Mouse (Mus musculus): ENCODE results near the gene Dcst1. TPM values are rescaled to one million over a fixed set of nuclear protein-coding genes. Genes with fewer than 3 reads are reported as not detected.

The Dcst1 gene
- total RNA-seq, 2 experiments from 2014 or later = 0.28 TPM; not detected in 1

GRCm38 (mm10) chr3:89315930-89316831 is 48.9 kb downstream of the Dcst1 start:
- H3K27ac ChIP-seq = peak overlapping the region; percentile 41
- 0 out of 2 replicates have a peak overlapping the region, but pooled peaks have one; percentile 1 for H3K4me3 ChIP-seq
- intact Hi-C loops (cut with DNase I) = loop anchor here (1.0 to 5.0 kb wide), 4 partner anchors 23 to 541 kb away; no protein-coding TSS in a partner anchor
- DNase-seq (ENCODE audit: extremely low spot score in 1 of 2, low spot score in 2 of 2) = no peak
- no peak; the same call in 1 of the 2 replicates for TF ChIP-seq CTCF (IDR thresholded peaks at IDR 0.05)

GRCm38 (mm10) chr3:89315195-89315929 is 49.7 kb downstream of the Dcst1 start:
- TF ChIP-seq CTCF (IDR thresholded peaks at IDR 0.05) = peak; percentile 95
- Histone ChIP-seq H3K27ac (peak overlapping the region; percentile 80), H3K4me3 (peak overlapping the region; percentile 33)
- DNase-seq (ENCODE audit: extremely low spot score in 1 of 2, low spot score in 2 of 2) = peak; percentile 81 to 87
- intact Hi-C loops (cut with DNase I) = loop anchor here (5.0 kb wide), 2 partner anchors 172 to 542 kb away; no protein-coding TSS in a partner anchor

GRCm38 (mm10) chr3:89314791-89315190 is 50.3 kb downstream of the Dcst1 start:
- intact Hi-C loops (cut with DNase I) = loop anchor here (5.0 kb wide), 2 partner anchors 173 to 543 kb away; no protein-coding TSS in a partner anchor
- peak overlapping the region; percentile 80 for H3K27ac ChIP-seq

GRCm38 (mm10) chr3:89314340-89314739 is 50.7 kb downstream of the Dcst1 start:
- H3K27ac ChIP-seq = peak overlapping the region; percentile 80
- no peak for TF ChIP-seq CTCF (IDR thresholded peaks at IDR 0.05)
- intact Hi-C loops (cut with DNase I) = no loop called here
- DNase-seq (ENCODE audit: extremely low spot score in 1 of 2, low spot score in 2 of 2) = no peak
- H3K4me3 ChIP-seq = no peak overlapping the region

More at GRCm38 (mm10) chr3:89314791-89315190, 50.3 kb downstream of the Dcst1 start:
- TF ChIP-seq CTCF (IDR thresholded peaks at IDR 0.05) = no peak
- no peak for DNase-seq (ENCODE audit: extremely low spot score in 1 of 2, low spot score in 2 of 2)
- H3K4me3 ChIP-seq = no peak overlapping the region; the same call in 1 of the 2 replicates

- intact Hi-C loops (cut with DNase I) = loop anchor here (2.0 kb wide), 1 partner anchor 57 kb away; no protein-coding TSS in a partner anchor
- peak; percentile 43 to 56 for DNase-seq (ENCODE audit: extremely low spot score in 1 of 2, low spot score in 2 of 2)
- no peak overlapping the region for H3K4me3 ChIP-seq
- no peak overlapping the region for H3K27ac ChIP-seq
- peak; percentile 80 for TF ChIP-seq CTCF (IDR thresholded peaks at IDR 0.05)
Observed at GRCm38 (mm10) chr3:89308089-89308488, 57.0 kb downstream of the Dcst1 start.

GRCm38 (mm10) chr3:89305551-89306325 is 59.3 kb downstream of the Dcst1 start:
- no peak for DNase-seq (ENCODE audit: extremely low spot score in 1 of 2, low spot score in 2 of 2)
- no peak overlapping the region for H3K4me3 ChIP-seq
- no peak overlapping the region for H3K27ac ChIP-seq
- no peak for TF ChIP-seq CTCF (IDR thresholded peaks at IDR 0.05)
- intact Hi-C loops (cut with DNase I) = no loop called here

- no peak for DNase-seq (ENCODE audit: extremely low spot score in 1 of 2, low spot score in 2 of 2)
- Histone ChIP-seq H3K4me3 (no peak overlapping the region), H3K27ac (no peak overlapping the region)
- no peak for TF ChIP-seq CTCF (IDR thresholded peaks at IDR 0.05)
- intact Hi-C loops (cut with DNase I) = no loop called here
Observed at GRCm38 (mm10) chr3:89305105-89305504, 59.9 kb downstream of the Dcst1 start.

GRCm38 (mm10) chr3:89304440-89304839 is 60.6 kb downstream of the Dcst1 start:
- TF ChIP-seq CTCF (IDR thresholded peaks at IDR 0.05) = no peak
- no peak overlapping the region for H3K4me3 ChIP-seq
- H3K27ac ChIP-seq = no peak overlapping the region
- intact Hi-C loops (cut with DNase I) = no loop called here
- DNase-seq (ENCODE audit: extremely low spot score in 1 of 2, low spot score in 2 of 2) = no peak

GRCm38 (mm10) chr3:89300514-89300913 is 64.5 kb downstream of the Dcst1 start:
- peak; percentile 7 for TF ChIP-seq CTCF (IDR thresholded peaks at IDR 0.05)
- Histone ChIP-seq H3K27ac (no peak overlapping the region), H3K4me3 (no peak overlapping the region)
- intact Hi-C loops (cut with DNase I) = no loop called here
- DNase-seq (ENCODE audit: extremely low spot score in 1 of 2, low spot score in 2 of 2) = no peak

Other genes with a start within 250 kb of the Dcst1 start
- gene Pklr, start 229.1 kb downstream of the Dcst1 start, total RNA-seq (2021) = not detected
- 10 to 100 TPM; 14.9 to 20.9 TPM for gene Hcn3, start 205.1 kb downstream of the Dcst1 start, total RNA-seq (2021)
- gene Clk2, start 200.5 kb downstream of the Dcst1 start, total RNA-seq (2021) = 10 to 100 TPM; 45.6 to 46.3 TPM
- 10 to 100 TPM; 64.0 to 64.7 TPM for gene Scamp3, start 187.8 kb downstream of the Dcst1 start, total RNA-seq (2021)
- gene Fam189b, start 182.1 kb downstream of the Dcst1 start, total RNA-seq (2021) = 10 to 100 TPM; 56.9 to 60.4 TPM
- 10 to 100 TPM; 64.9 to 66.8 TPM for gene Gba, start 162.3 kb downstream of the Dcst1 start, total RNA-seq (2021)
- 10 to 100 TPM; 21.2 to 21.9 TPM for gene Thbs3, start 150.1 kb downstream of the Dcst1 start, total RNA-seq (2021)
- gene Mtx1, start 138.2 kb downstream of the Dcst1 start, total RNA-seq (2021) = 10 to 100 TPM; 96.2 to 99.9 TPM
- gene Muc1, start 136.2 kb downstream of the Dcst1 start, total RNA-seq (2021) = under 1 TPM; 0.29 to 0.33 TPM
- gene Krtcap2, start 119.3 kb downstream of the Dcst1 start, total RNA-seq (2021) = 10 to 100 TPM; 63.2 to 71.4 TPM
- gene Trim46, start 118.9 kb downstream of the Dcst1 start, total RNA-seq (2021) = 10 to 100 TPM; 82.8 to 85.1 TPM
- 10 to 100 TPM; 50.9 to 53.1 TPM for gene Dpm3, start 105.9 kb downstream of the Dcst1 start, total RNA-seq (2021)
- gene Slc50a1, start 94.7 kb downstream of the Dcst1 start, total RNA-seq (2021) = 10 to 100 TPM; 36.0 to 38.6 TPM
- gene Efna1, start 84.1 kb downstream of the Dcst1 start, total RNA-seq (2021) = 1 to 10 TPM; 5.5 to 5.9 TPM
- gene Efna3, start 42.3 kb downstream of the Dcst1 start, total RNA-seq (2021) = 10 to 100 TPM; 49.3 to 55.0 TPM
- gene Efna4, start 27.2 kb downstream of the Dcst1 start, total RNA-seq (2021) = under 1 TPM in 1 of 2 experiments, not detected in 1; 0.21 TPM
- gene Adam15, start 15.3 kb downstream of the Dcst1 start, total RNA-seq (2021) = 100 to 1,000 TPM; 106 to 115 TPM
- gene Dcst2, start 3.3 kb downstream of the Dcst1 start, total RNA-seq (2021) = under 1 TPM; 0.29 to 0.40 TPM
- gene Zbtb7b, start 29.5 kb upstream of the Dcst1 start, total RNA-seq (2021) = 10 to 100 TPM; 12.4 to 13.2 TPM
- 1 to 10 TPM; 1.1 to 3.5 TPM for gene Lenep, start 37.5 kb upstream of the Dcst1 start, total RNA-seq (2021)
- 10 to 100 TPM; 34.5 to 37.8 TPM for gene Flad1, start 46.6 kb upstream of the Dcst1 start, total RNA-seq (2021)
- 1 to 10 TPM; 1.8 to 2.3 TPM for gene Cks1b, start 53.1 kb upstream of the Dcst1 start, total RNA-seq (2021)
- gene Shc1, start 53.2 kb upstream of the Dcst1 start, total RNA-seq (2021) = 10 to 100 TPM; 12.9 to 16.4 TPM
- 10 to 100 TPM; 51.0 to 54.5 TPM for gene Pygo2, start 65.0 kb upstream of the Dcst1 start, total RNA-seq (2021)
- 10 to 100 TPM; 33.8 to 34.8 TPM for gene Pbxip1, start 71.5 kb upstream of the Dcst1 start, total RNA-seq (2021)
- gene Pmvk, start 89.3 kb upstream of the Dcst1 start, total RNA-seq (2021) = 10 to 100 TPM; 32.1 to 35.0 TPM
- 10 to 100 TPM; 18.2 to 27.3 TPM for gene Kcnn3, start 154.9 kb upstream of the Dcst1 start, total RNA-seq (2021)

Measured in left cerebral cortex, adult 2 months (tissue).